Mouse (Mus musculus) forebrain, embryonic 14.5 days (tissue): ENCODE results near the gene Fcmr. TPM values are rescaled to one million over a fixed set of nuclear protein-coding genes. Genes with fewer than 3 reads are reported as not detected.

Source experiments
- ATAC-seq: fragments of 200-750 bp; cut with Nextera tagmentation; 2 replicates; pipeline ENCODE4 v1.8.0; 2017; ENCODE audit warnings: mild to moderate bottlenecking, moderate library complexity
- DNase-seq: peaks from one replicate; pipeline ENCODE4 v3.0.0-alpha.2; 2015; ENCODE audit warnings: low spot score
- H3K27ac ChIP-seq: fragments of 300-500 bp; sonication (generic); 2 replicates; pipeline ENCODE4 v1.5.1; 2014; ENCODE audit warnings: low read depth, mild to moderate bottlenecking, control low read depth, low read length, moderate library complexity
- H3K27me3 ChIP-seq: fragments of 300-500 bp; sonication (generic); replicated peaks from 2 replicates; pipeline ENCODE4 v1.6.1; 2014; ENCODE audit warnings: low read length, control low read depth, mixed read lengths; ENCODE audit not compliant: control insufficient read depth, insufficient read depth
- H3K36me3 ChIP-seq: fragments of 300-500 bp; sonication (generic); 2 replicates; pipeline ENCODE4 v1.6.1; 2014; ENCODE audit warnings: low read length, control low read depth; ENCODE audit not compliant: control insufficient read depth, insufficient read depth
- H3K4me1 ChIP-seq: fragments of 300-500 bp; sonication (generic); 2 replicates; pipeline ENCODE4 v1.6.1; 2014; ENCODE audit warnings: antibody characterized with exemption, low read length, control low read depth; ENCODE audit not compliant: control insufficient read depth, insufficient read depth
- H3K4me2 ChIP-seq: fragments of 300-500 bp; sonication (generic); 2 replicates; pipeline ENCODE4 v1.6.1; 2014; ENCODE audit warnings: mild to moderate bottlenecking, control low read depth, low read length
- H3K4me3 ChIP-seq: fragments of 300-500 bp; sonication (generic); 2 replicates; pipeline ENCODE4 v1.5.1; 2014; ENCODE audit warnings: low read depth, low read length, control low read depth
- H3K9ac ChIP-seq: fragments of 300-500 bp; sonication (generic); 2 replicates; pipeline ENCODE4 v1.6.1; 2014; ENCODE audit warnings: mild to moderate bottlenecking, low read length, control low read depth, moderate library complexity
- H3K9me3 ChIP-seq: fragments of 300-500 bp; sonication (generic); replicated peaks from 2 replicates; pipeline ENCODE4 v1.6.1; 2016; ENCODE audit warnings: low read length, control low read depth, mixed read lengths; ENCODE audit not compliant: control insufficient read depth
- WGBS: fragments of 180-500 bp; shearing (Covaris S2); extraction: QIAGEN DNeasy Blood & Tissue Kit; methylation state at CpG from one replicate; pipeline ENCODE4 v1.1.7; 2014; 5-methylcytosine and 5-hydroxymethylcytosine counted together
- polyA plus RNA-seq: library from polyadenylated mRNA; unstranded; fragments of >200 nt; fragmentation: Nextera tagmentation; extraction: Ambion mirVana; gene quantifications from 2 replicates; pipeline ENCODE4 v1.2.1, GENCODE M21; 2014

The Fcmr gene
- polyA plus RNA-seq, 1 experiment from 2014 or later, result not detected

- no peak for ATAC-seq
- DNase-seq, result no peak
- no peak overlapping the region for H3K4me3 ChIP-seq
- H3K9ac ChIP-seq, result no peak overlapping the region
- H3K9me3 ChIP-seq, result no peaks in the 10 kb centered on the region
- H3K27ac ChIP-seq, result no peak overlapping the region
- WGBS, result 81% methylated on average over 5 of the region's 5 CpGs
- no peaks in the 10 kb centered on the region for H3K4me1 ChIP-seq
- H3K27me3 ChIP-seq, result no peaks in the 10 kb centered on the region
- H3K36me3 ChIP-seq, result no peaks in the 10 kb centered on the region
- H3K4me2 ChIP-seq, result no peak overlapping the region
Measured at GRCm38 (mm10) chr1:130832230-130833149, 33.0 kb upstream of the Fcmr start.

GRCm38 (mm10) chr1:130835161-130835936 lies 30.1 kb upstream of the Fcmr start:
- no peak overlapping the region for H3K27ac ChIP-seq
- WGBS, result 85% methylated on average over 6 of the region's 6 CpGs
- ATAC-seq, result no peak
- H3K9ac ChIP-seq, result no peak overlapping the region
- DNase-seq, result peak; percentile 1
- H3K36me3 ChIP-seq, result no peaks in the 10 kb centered on the region
- no peaks in the 10 kb centered on the region for H3K4me1 ChIP-seq
- H3K9me3 ChIP-seq, result no peaks in the 10 kb centered on the region
- no peak overlapping the region for H3K4me2 ChIP-seq
- H3K4me3 ChIP-seq, result no peak overlapping the region
- no peaks in the 10 kb centered on the region for H3K27me3 ChIP-seq

DNA sequence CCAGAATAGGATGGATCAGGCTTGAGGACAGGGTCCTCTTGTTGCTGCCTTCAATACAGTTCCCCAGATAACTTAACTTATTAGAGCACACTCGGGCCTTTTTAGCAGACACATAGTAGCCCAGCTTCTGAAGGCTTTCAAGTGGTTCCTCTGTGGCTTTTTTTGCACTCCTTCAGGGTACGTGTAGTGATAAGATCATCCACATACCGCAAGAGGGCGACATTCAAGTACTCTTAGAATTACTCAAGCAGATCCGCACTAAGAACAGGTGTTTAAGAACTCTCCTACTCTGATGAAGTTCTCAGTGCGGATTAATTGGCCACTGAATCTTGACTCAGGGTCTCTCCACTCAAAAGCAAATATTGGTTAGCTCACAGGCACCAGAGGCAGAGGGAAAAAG lies 27.2 kb upstream of the Fcmr start:
- H3K27ac ChIP-seq, result no peak overlapping the region
- DNase-seq (peak; percentile 18), ATAC-seq (no peak)
- H3K4me2 ChIP-seq, result no peak overlapping the region
- no peak overlapping the region for H3K4me3 ChIP-seq
- H3K9ac ChIP-seq, result no peak overlapping the region
- 62% methylated on average over 6 of the region's 6 CpGs for WGBS
- no peaks in the 10 kb centered on the region for H3K27me3 ChIP-seq
- H3K4me1 ChIP-seq, result no peaks in the 10 kb centered on the region
- no peaks in the 10 kb centered on the region for H3K36me3 ChIP-seq
- H3K9me3 ChIP-seq, result no peaks in the 10 kb centered on the region

GRCm38 (mm10) chr1:130840599-130841379 lies 24.7 kb upstream of the Fcmr start:
- no peak for DNase-seq

GRCm38 (mm10) chr1:130841621-130842020 lies 23.8 kb upstream of the Fcmr start:
- H3K9me3 ChIP-seq, result no peaks in the 10 kb centered on the region
- ATAC-seq, result no peak
- 94% methylated on average over 7 of the region's 7 CpGs for WGBS

More at GRCm38 (mm10) chr1:130840599-130841379, 24.7 kb upstream of the Fcmr start:
- WGBS, result 89% methylated on average over 8 of the region's 8 CpGs
- ATAC-seq, result no peak
- Histone ChIP-seq H3K4me1 (no peaks in the 10 kb centered on the region), H3K27ac (no peak overlapping the region), H3K27me3 (no peaks in the 10 kb centered on the region), H3K4me3 (no peak overlapping the region), H3K36me3 (no peaks in the 10 kb centered on the region), H3K4me2 (no peak overlapping the region), H3K9ac (no peak overlapping the region), H3K9me3 (no peaks in the 10 kb centered on the region)

DNA sequence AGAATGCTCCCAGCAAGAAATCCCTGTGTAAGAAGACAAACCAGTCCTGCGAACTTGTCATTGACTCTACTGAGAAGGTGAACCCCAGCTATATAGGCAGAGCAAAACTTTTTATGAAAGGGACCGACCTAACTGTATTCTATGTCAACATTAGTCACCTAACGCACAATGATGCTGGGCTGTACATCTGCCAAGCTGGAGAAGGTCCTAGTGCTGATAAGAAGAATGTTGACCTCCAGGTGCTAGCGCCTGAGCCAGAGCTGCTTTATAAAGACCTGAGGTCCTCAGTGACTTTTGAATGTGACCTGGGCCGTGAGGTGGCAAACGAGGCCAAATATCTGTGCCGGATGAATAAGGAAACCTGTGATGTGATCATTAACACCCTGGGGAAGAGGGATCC lies 21.0 kb upstream of the Fcmr start:
- Histone ChIP-seq H3K9me3 (no peaks in the 10 kb centered on the region), H3K9ac (no peak overlapping the region), H3K27ac (no peak overlapping the region), H3K4me3 (no peak overlapping the region), H3K36me3 (no peaks in the 10 kb centered on the region), H3K4me1 (no peaks in the 10 kb centered on the region), H3K4me2 (no peak overlapping the region), H3K27me3 (no peaks in the 10 kb centered on the region)
- no peak for ATAC-seq
- no peak for DNase-seq
- WGBS, result 89% methylated on average over 7 of the region's 7 CpGs

More at GRCm38 (mm10) chr1:130841621-130842020, 23.8 kb upstream of the Fcmr start:
- Histone ChIP-seq H3K9ac (no peak overlapping the region), H3K4me3 (no peak overlapping the region), H3K4me2 (no peak overlapping the region), H3K4me1 (no peaks in the 10 kb centered on the region), H3K27ac (no peak overlapping the region), H3K27me3 (no peaks in the 10 kb centered on the region), H3K36me3 (no peaks in the 10 kb centered on the region)
- no peak for DNase-seq

- Histone ChIP-seq H3K9me3 (no peaks in the 10 kb centered on the region), H3K36me3 (no peaks in the 10 kb centered on the region), H3K4me2 (no peak overlapping the region), H3K27me3 (no peaks in the 10 kb centered on the region), H3K27ac (no peak overlapping the region), H3K4me3 (no peak overlapping the region), H3K4me1 (no peaks in the 10 kb centered on the region), H3K9ac (no peak overlapping the region)
- 94% methylated on average over 10 of the region's 10 CpGs for WGBS
- ATAC-seq (no peak), DNase-seq (no peak)
Measured at GRCm38 (mm10) chr1:130849530-130850214, 15.8 kb upstream of the Fcmr start.

- ATAC-seq (no peak), DNase-seq (no peak)
- H3K27ac ChIP-seq, result no peak overlapping the region
- 90% methylated on average over 5 of the region's 5 CpGs for WGBS
- no peaks in the 10 kb centered on the region for H3K27me3 ChIP-seq
- H3K9ac ChIP-seq, result no peak overlapping the region
- no peaks in the 10 kb centered on the region for H3K4me1 ChIP-seq
- H3K9me3 ChIP-seq, result no peaks in the 10 kb centered on the region
- no peaks in the 10 kb centered on the region for H3K36me3 ChIP-seq
- H3K4me3 ChIP-seq, result no peak overlapping the region
- H3K4me2 ChIP-seq, result no peak overlapping the region
Measured at GRCm38 (mm10) chr1:130850405-130850804, 15.1 kb upstream of the Fcmr start.
